Mouse (Mus musculus): Measurements from ENCODE around the gene Gpd2.

GRCm38 (mm10) chr2:57316055-57316454, 78.6 kb downstream of the Gpd2 start:
- TF ChIP-seq CTCF (IDR thresholded peaks at IDR 0.05; ENCODE audit: control insufficient read depth, insufficient read depth, insufficient replicate concordance, low read depth, low read length), result no peak
- TF ChIP-seq POLR2A (IDR thresholded peaks at IDR 0.05; ENCODE audit: control insufficient read depth, low read depth, low read length), result no peak
